Mouse (Mus musculus): ENCODE data around the gene Ffar2.

DNA sequence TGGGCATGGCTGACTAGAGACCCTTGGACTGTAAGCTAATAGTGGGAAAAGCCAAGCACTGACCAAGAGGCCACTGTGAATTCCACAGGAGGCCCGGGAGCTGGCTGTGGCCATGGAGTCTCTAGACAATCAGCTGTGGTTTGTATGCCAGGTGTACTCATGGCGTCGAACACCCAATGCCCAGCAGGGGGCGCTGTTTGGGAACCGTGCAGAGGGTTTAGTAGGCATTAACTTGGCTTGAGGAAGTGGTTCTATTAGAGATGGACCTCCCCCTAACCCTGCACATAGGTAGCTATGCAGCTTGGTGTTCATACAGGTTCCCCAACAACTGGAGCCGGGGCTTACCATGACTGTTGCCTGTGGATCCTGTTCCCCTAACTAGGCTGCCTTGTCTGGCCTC, 17.7 kb downstream of the Ffar2 start:
- TF ChIP-seq CTCF (IDR thresholded peaks at IDR 0.05; ENCODE audit: low read depth, low read length): peak; percentile 68
- no peak for TF ChIP-seq POLR2AphosphoS5 (IDR thresholded peaks at IDR 0.05; ENCODE audit: insufficient replicate concordance, low read depth, low read length)
- TF ChIP-seq GATA1 (IDR thresholded peaks at IDR 0.05; ENCODE audit: borderline replicate concordance, low read length): no peak
